In genomic region chr13:99849597-99849996, GRCm38 (mm10) we compare ENCODE assay signal across 8 mouse cellular contexts. TPM values are rescaled to one million over a fixed set of nuclear protein-coding genes. Genes with fewer than 3 reads are reported as not detected.
DNase-seq lines count a peak whose midpoint lies in the region; ATAC-seq and TF ChIP-seq lines count a peak whose summit lies in the region.

No protein-coding gene starts in this region.

- no peak overlapping the region for H3K27ac ChIP-seq in hindbrain, embryonic 10.5 days
- H3K27ac ChIP-seq in hindbrain, embryonic 13.5 days, result no peak overlapping the region
- no peak overlapping the region for H3K27ac ChIP-seq in embryonic facial prominence, embryonic 11.5 days (replicated peaks; ENCODE audit: low read depth, low read length)
- H3K27ac ChIP-seq in layer of hippocampus, adult 2 months, result no peak overlapping the region

- H3K4me1 ChIP-seq in hindbrain, embryonic 10.5 days (replicated peaks), result peaks cover 6% of the 10 kb centered on the region; the same call in 1 of the 2 replicates
- H3K4me1 ChIP-seq in hindbrain, embryonic 13.5 days (replicated peaks), result no peaks in the 10 kb centered on the region
- H3K4me1 ChIP-seq in embryonic facial prominence, embryonic 11.5 days (ENCODE audit: control insufficient read depth, insufficient read depth, low read length), result no peaks in the 10 kb centered on the region; the same call in 1 of the 2 replicates

- TF ChIP-seq CTCF in layer of hippocampus, adult 2 months (conservative IDR thresholded peaks at IDR 0.05), result peak; percentile 78

- no peak overlapping the region for H3K4me3 ChIP-seq in hindbrain, embryonic 10.5 days
- no peak overlapping the region for H3K4me3 ChIP-seq in hindbrain, embryonic 13.5 days
- H3K4me3 ChIP-seq in embryonic facial prominence, embryonic 11.5 days (ENCODE audit: low read depth, low read length), result no peak overlapping the region
- H3K4me3 ChIP-seq in layer of hippocampus, adult 2 months, result no peak overlapping the region

- no peaks in the 10 kb centered on the region for H3K27me3 ChIP-seq in hindbrain, embryonic 10.5 days (ENCODE audit: insufficient read depth, poor library complexity, severe bottlenecking)
- H3K27me3 ChIP-seq in hindbrain, embryonic 13.5 days, result no peaks in the 10 kb centered on the region
- no peaks in the 10 kb centered on the region for H3K27me3 ChIP-seq in embryonic facial prominence, embryonic 11.5 days (ENCODE audit: control insufficient read depth, insufficient read depth, low read length)

- H3K36me3 ChIP-seq in hindbrain, embryonic 10.5 days, result no peaks in the 10 kb centered on the region
- no peaks in the 10 kb centered on the region for H3K36me3 ChIP-seq in hindbrain, embryonic 13.5 days
- no peaks in the 10 kb centered on the region for H3K36me3 ChIP-seq in embryonic facial prominence, embryonic 11.5 days (replicated peaks; ENCODE audit: control insufficient read depth, insufficient read depth, low read depth, low read length)

- ATAC-seq in hindbrain, embryonic 13.5 days (ENCODE audit: low FRiP score), result no peak
- ATAC-seq in embryonic facial prominence, embryonic 11.5 days (replicated peaks; ENCODE audit: insufficient number of reproducible peaks, low FRiP score, low TSS enrichment, low read depth), result no peak

- H3K9me3 ChIP-seq in hindbrain, embryonic 10.5 days, result no peaks in the 10 kb centered on the region
- no peaks in the 10 kb centered on the region for H3K9me3 ChIP-seq in hindbrain, embryonic 13.5 days
- no peaks in the 10 kb centered on the region for H3K9me3 ChIP-seq in embryonic facial prominence, embryonic 11.5 days (replicated peaks; ENCODE audit: control insufficient read depth, low read length)

- 36% methylated on average over 15 of the region's 15 CpGs for WGBS in hindbrain, embryonic 10.5 days
- WGBS in hindbrain, embryonic 13.5 days, result 30% methylated on average over 15 of the region's 15 CpGs
- 34% methylated on average over 15 of the region's 15 CpGs for WGBS in embryonic facial prominence, embryonic 11.5 days

- no peak overlapping the region for H3K4me2 ChIP-seq in hindbrain, embryonic 13.5 days
- no peak overlapping the region for H3K4me2 ChIP-seq in embryonic facial prominence, embryonic 11.5 days (ENCODE audit: low read depth, low read length)

- H3K9ac ChIP-seq in hindbrain, embryonic 13.5 days, result no peak overlapping the region
- H3K9ac ChIP-seq in embryonic facial prominence, embryonic 11.5 days (replicated peaks; ENCODE audit: low read length), result no peak overlapping the region

- peak; percentile 42 for DNase-seq in hindbrain, embryonic 10.5 days (ENCODE audit: low spot score)
- peak; percentile 74 for DNase-seq in ES-CJ7 (ENCODE audit: low read depth, low spot score)
- peak; percentile 74 for DNase-seq in embryonic facial prominence, embryonic 11.5 days (ENCODE audit: low spot score)
- peak; percentile 49 to 57 for DNase-seq in layer of hippocampus, adult 2 months (ENCODE audit: low spot score in 2 of 2)
- DNase-seq in right cerebral cortex, adult 2 months (ENCODE audit: low spot score in 2 of 2), result peak; percentile 62 to 66
- DNase-seq in urinary bladder, adult 2 months (ENCODE audit: low spot score), result no peak
- no peak for DNase-seq in urinary bladder, postnatal 4 days (ENCODE audit: low spot score in 2 of 2)

RNA-seq across cellular contexts. Expression of gene Cartpt, which starts 51.3 kb away (rescaled TPM):
- polyA plus RNA-seq in hindbrain, embryonic 10.5 days (2016; fragmentation: Nextera tagmentation; extraction: Ambion mirVana), result 9.3 and 31.1 TPM in 2 replicates
- polyA plus RNA-seq in hindbrain, embryonic 13.5 days (2015; fragmentation: Nextera tagmentation; extraction: Ambion mirVana), result 18.8 and 24.4 TPM in 2 replicates
- 4.1 and 7.2 TPM in 2 replicates for polyA plus RNA-seq in embryonic facial prominence, embryonic 11.5 days (2014; fragmentation: Nextera tagmentation; extraction: Ambion mirVana)
- total RNA-seq in layer of hippocampus, adult 2 months (2021), result 1 to 10 TPM; 2.0 to 3.5 TPM
- polyA plus RNA-seq in urinary bladder, adult 2 months (2012; rRNA removed), result 1.4 TPM in 2 replicates

Comparison
In these comparisons a context has a peak if more than half of its experiments do, and no peak if none do; other contexts are left out.
1. DNase-seq: peak in hindbrain, embryonic 10.5 days (single experiment), ES-CJ7 (single experiment), embryonic facial prominence, embryonic 11.5 days (single experiment), layer of hippocampus, adult 2 months (2 of 2) and right cerebral cortex, adult 2 months (2 of 2); none in urinary bladder, adult 2 months (single experiment) and urinary bladder, postnatal 4 days (0 of 2).